Mouse (Mus musculus) right cerebral cortex, adult 2 months (tissue): Measurements from ENCODE around the gene Dnajc5.
A peak's percentile ranks its signal among the peaks of the same experiment; 100 is the strongest.

Experiments used
- DNase-seq, 2 experiments: peaks; one replicate each; pipeline ENCODE4 v3.0.0; 2021 to 2022; ENCODE audit warnings: low spot score in 2 of 2

Dnajc5 gene

DNA sequence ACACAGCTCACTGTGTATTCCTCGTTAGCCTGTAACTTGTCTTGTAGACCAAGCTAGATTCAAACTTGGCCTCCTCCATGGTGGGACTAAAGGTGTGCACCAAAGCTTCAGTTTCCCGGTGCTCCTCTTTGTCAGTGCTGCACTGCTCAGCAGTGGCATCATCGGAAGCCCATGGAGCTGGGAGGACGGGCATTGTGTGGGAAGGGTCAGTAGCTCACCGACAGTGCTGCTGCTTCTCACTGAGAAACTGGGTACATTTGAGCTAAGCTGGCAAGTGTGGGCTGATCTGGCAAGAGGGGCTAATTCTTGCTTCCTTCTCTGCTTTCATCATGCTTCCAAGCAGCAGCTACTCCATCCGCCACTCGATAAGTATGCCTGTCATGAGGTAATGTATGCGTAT lies 9.1 kb upstream of the Dnajc5 start:
- no peak for DNase-seq

DNA sequence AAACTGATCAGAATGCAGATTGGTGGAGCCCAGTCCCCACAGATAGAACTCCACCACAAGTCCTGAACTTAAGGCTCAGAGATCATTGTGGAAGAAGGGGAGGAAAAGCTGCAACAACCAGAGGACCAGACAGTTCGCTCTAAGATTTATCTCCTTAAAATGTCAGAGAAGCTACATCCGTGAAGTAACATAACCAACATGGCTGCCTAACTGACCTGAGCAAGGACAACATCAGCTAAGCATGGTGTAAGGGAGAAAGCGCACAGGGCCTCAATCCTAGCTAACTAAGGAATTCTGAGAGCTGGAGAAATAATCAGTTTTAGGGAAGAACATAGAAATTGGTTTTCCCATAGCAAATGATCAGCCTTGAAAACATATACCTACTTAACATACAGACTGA lies 1.1 kb upstream of the Dnajc5 start:
- no peak for DNase-seq

DNA sequence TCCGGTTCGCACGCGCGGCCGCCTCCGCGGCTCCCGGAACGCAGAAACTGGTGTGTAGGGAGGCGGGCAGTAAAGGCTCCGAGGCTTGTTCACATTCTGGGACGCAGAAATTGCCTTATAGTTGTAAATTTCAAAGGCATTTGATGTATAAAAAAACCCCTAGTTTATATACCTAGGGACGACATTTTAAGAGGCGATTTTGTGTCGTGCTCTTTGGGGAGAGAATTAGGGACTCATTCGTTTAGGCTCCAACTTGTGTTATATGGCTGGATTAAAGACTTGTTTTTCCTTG lies 597 bp downstream of the Dnajc5 start:
- DNase-seq, result no peak

DNA sequence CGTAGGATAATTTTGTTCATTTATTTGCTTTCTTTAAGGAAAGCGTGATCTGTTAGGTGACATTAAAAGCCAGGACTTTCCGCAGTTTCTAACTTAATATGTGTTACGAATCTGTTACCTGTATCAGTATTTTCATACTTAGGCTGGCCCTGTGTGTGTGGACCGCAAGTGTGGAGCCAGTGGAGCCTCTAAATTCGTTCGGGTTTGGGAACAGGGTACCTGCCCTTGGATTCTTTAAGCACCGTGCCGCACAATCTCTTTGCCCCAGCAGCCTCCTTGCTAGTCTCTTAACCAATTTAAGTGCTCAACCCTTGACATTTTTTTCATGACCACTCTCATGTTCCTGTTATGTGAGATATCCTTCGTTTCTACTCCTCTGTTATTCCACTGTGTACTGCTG lies 1.2 kb downstream of the Dnajc5 start:
- no peak for DNase-seq

DNA sequence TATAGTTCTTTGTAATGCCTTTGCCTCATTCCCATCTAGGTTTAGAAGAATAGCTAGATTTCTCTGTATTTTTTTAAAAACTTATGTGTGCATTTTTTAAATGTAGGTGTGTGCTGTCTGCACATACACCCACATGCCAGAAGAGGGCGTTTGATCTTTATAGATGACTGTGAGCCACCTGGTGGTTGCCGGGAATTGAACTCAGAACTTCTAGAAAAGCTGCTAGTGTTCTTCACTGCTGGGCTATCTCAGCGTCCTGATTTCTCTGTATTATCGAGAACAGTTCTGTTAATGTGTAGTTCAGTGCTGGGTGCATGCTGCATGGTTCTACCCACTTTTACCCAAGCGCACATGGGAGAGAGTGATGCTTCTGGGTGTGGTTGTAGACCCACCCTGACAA lies 2.5 kb downstream of the Dnajc5 start:
- DNase-seq, result no peak

DNA sequence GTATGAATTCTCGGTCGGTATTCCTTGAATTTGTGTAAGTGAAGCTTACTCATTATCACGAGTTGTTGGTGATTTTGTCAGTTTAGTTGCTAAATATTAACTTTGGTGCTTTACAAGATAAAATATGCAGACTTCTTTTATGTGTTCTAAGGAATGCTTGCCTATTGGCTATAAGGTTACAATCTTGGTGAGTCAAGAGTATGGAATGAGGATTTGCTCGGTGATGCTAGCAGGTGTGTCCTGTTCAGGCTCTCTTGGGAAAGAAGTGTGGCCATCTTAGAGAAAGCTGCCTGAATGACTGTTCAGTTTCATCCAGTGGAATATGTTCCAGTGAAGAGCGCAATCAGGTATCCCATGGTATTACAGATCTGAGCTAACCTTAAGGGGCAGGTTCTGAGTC lies 5.2 kb downstream of the Dnajc5 start:
- no peak for DNase-seq

DNA sequence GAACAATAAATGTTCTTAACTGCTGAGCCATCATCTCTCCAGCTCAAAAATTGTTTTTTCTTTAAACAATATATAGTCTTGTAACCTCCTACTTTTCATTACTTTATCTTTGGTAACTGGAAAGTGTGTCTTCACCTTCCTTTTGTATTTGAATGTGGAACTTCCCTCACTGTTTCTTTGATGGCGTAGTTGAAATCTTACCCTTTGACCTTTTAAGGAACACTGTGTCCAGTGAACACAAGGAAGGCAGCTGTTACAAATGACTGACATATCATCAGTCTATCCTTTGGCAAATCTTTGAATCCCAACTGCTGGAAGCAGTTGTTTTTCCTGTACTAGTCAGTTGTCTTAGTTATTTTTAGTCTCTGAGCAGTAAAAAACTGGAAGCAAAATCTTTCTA lies 8.8 kb downstream of the Dnajc5 start:
- no peak for DNase-seq

DNA sequence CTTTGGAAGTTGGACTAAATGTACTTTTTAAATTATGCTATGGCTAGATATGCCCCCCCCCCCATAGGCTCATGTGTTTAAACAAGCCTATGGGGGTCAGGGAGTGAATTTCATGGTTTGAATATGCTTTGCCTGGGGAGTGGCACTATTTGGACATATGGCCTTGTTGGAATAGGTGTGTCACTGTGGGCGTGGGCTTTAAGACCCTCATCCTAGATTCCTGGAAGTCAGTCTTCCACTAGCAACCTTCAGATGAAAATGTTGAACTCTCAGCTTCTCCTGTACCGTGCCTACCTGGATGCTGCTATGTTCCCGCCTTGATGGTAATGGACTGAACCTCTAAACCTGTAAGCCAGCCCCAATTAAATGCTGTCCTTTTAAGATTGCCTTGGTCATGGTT lies 12.3 kb downstream of the Dnajc5 start:
- DNase-seq, result no peak

DNA sequence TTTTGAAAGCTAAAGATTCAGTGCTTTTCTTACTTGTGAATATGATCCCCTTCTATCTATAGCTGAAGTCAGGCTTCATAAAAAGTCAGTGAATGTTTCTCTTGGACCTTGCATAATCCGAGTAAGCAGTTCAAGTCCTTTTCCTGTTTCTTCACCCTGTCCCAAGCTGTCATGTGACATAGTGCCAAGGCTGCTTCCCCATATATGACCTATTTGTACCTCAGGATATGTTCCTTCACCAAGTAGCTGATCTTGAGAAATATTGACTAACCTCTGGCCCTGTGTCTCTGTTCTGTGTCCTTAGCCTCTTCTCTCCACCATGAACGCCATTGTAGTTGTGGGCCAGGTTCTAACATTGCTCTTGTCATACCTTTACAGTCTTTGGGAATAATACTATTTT lies 16.1 kb downstream of the Dnajc5 start:
- DNase-seq, result no peak

DNA sequence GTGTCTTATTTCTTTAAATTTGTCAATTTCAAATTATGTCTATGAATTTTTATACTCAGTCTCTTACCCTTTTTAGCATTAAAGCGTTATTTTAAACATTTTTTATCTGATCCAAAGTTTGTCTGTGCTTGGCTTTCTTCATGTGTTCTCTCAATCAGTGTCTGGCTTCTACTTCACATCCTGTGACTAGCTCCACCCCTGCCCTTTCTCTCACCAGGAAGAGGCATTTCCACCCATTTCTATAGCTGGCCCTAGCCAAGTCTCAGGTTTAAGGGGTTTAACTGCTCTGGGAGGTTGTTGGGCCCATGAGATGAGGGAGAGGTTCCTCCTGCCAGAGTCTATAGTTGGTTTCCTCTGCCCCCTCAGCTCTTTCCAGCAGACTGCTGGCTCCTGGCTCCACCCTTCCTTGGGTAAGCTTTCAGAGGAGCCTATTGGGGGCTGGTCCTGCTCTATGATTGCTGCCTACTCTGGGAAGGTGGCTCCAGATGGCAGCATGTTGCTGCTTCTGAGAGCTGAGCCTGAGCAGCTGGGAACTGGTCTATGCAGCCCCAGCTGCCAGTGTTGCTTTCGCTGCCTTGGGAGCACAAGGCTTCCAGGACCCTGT lies 17.3 kb downstream of the Dnajc5 start:
- peak; percentile 66 to 75 for DNase-seq

DNA sequence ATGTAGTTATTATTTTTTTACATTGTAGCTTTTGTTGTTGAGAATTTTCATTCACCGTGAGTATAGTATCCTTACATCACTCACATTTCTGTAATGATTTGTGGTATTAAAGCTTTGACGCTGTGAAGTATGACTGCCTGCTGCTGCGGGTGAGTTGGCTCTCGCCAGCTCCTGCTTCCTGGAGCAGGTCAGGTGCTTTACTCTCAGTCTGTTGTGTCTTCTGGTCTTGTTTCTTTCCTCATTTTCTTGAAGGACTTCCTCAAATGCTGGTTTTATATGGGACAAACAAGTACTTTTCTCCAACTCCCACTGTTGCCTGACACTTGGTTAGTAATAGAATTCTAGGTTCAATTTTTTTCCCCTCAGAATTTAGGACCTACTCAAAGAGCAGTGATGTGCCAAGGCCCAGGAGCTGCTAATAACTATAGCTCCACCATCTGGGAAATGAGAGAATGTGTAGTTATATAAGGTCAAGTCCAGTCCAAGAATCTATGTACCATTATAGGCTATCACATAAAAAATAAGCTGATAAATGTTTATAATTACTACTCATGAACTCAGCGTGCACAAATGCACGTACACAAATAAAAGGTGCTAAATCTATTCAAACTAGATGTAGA lies 21.6 kb downstream of the Dnajc5 start:
- no peak for DNase-seq

DNA sequence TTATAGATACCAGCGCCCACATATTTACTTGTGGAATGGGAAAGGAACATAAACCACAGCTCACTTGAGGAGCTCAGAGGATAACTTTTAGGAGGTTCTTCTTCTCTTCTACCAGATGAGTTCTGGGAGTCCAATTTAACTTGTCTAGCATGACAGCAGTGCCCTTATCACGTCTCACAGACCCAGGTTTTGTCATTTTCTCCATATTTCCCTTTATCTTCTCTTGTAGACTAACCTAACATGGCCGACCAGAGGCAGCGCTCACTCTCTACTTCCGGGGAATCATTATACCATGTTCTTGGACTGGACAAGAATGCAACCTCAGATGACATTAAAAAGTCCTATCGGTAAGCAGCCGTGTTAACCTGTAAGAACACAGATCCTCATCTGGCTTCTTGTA lies 25.9 kb downstream of the Dnajc5 start:
- no peak for DNase-seq

DNA sequence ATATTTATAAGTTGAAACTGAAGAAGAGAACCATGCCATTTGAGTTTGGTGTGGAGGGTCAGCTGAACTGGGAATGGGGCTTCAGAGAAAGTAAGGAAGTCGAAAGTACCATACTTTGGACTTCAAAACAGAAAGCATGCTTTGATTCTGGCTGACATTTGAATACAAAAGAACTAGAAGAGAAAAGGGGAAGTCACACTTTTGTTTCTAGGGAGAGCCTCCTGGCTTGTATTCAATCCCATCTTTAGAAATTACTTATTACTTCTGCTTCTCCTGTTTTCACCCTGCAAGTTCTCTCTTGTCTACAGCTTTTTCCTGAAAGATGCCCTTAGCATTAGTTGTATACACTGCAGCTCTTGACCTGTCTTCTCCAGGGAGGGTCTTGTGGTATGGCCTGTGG lies 27.9 kb downstream of the Dnajc5 start:
- no peak for DNase-seq

DNA sequence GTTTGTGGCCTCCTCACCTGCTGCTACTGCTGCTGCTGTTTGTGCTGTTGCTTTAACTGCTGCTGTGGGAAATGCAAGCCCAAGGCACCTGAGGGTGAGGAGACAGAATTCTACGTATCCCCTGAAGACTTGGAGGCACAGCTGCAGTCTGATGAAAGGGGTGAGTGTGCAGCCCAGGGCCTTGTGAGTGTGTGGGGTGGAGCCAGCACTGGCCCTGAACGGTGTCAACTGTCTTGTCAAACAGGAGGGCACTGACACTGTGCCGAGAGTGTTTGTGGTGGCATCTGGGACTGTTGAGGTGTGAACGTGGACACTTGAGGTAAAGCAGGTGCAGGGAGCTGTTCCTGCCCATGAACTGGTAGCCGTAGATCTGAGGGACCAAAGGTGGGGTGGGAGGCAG lies 28.4 kb downstream of the Dnajc5 start:
- no peak for DNase-seq

DNA sequence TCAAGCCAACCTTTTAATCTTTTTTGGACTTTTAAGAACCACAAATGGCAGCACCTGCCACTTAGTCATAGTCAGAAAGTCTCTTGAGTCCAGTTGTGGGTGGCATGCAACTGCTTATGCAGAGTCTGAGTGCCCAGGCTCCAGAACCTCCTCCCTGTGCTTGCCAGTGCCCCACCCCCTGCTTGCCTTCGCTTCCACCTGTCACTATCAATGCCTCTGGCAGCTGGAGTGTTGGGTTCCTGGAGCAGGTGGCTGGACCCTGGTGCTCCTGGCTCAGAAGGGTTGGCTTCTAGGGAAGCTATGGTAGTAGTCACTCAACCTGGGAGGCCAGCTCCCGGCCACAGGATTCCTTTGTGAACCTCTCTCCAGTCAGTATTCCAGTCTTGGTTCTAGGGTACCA lies 29.9 kb downstream of the Dnajc5 start:
- no peak for DNase-seq

DNA sequence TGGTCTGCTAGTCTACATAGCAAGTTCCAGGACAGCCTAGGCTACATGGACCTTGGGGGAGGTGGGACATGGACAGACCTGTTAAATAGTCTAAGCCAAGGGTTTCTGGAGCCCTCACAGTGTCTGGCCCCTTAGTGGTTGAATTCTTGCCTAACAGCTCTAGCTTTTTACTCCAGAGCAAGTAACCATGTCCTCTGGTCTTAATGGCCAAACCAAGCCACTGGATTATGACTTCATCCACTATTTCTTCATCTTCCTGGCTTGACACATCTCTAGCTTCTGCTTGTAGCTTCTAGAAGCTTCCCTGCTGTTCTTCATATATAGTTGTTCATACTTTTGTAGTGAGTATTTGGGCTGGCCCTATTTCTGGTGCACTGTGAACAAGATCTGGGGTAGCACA lies 33.5 kb downstream of the Dnajc5 start:
- DNase-seq, result no peak

DNA sequence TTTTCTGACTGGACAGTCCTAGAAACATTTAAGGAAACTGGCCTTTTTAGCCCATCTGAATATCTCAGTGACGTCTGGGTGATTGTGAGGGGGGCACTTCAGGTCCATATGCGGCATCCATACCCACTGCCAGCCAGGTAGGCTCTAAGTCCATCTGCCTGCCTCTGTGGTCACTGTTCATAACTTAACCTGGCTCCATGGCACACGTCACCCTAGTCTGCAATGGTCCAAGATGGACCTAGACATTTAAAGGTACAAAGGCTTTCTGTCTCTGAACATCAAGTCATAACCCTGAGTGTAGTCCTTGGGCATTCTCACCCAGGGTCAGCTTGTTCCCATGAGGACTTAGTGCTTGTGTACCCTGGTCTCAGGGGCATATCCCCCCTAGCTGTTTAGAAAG lies 47.1 kb downstream of the Dnajc5 start:
- DNase-seq, result no peak

DNA sequence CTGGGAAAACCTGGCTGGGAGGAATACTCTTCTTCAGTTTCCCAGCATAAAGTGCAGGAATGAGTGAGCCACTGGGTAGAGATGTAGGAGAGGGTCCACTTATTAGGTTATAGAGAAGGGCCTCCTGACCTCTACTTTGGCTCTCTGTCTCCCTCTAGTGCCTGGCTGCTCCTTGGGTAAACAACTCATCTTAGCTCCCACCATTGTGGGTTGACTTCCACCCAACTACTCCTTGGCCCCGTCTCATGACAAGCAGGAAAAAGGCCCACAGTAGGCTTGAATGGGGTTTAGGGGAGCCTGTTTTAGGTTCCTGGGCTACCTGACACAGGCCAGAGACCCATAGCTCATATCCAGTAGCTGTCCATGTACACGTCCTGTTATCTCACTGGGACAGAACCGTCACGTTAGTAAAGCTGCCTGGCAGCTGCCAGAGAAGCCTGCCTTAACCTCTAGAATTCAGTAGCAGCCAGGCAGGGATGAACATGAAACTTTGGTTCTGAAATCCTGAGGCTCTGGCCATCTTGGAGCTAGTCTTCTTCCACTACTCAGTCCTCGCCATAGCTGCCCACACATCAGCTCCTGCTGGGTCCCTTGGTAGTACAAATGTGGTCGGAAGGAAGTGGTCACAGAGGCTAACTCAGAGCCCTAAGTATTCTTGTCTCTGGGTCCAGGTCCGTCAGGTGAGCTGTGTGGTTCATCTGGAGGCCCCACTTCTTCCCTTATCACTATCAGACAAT lies 48.2 kb downstream of the Dnajc5 start:
- no peak for DNase-seq

DNA sequence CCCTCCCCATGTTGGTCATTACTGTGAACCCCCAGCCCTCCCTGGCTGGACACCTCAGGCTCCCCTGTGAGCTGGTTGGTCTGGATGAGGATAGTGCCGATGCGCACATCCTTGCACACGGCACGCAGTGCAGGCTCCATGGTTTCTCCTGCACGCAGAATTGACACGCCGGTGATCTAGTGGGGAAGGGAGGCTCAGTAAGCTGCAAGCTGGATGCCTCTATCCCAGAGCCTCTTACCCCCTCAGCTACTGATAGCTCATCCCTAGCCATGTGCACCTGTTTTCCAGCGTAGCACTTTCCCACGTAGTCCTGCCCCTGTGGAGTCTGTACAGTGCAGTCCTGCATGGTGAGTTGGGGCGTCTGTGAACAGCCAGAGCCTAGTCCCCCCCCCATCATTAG lies 49.6 kb downstream of the Dnajc5 start:
- DNase-seq, result no peak

DNA sequence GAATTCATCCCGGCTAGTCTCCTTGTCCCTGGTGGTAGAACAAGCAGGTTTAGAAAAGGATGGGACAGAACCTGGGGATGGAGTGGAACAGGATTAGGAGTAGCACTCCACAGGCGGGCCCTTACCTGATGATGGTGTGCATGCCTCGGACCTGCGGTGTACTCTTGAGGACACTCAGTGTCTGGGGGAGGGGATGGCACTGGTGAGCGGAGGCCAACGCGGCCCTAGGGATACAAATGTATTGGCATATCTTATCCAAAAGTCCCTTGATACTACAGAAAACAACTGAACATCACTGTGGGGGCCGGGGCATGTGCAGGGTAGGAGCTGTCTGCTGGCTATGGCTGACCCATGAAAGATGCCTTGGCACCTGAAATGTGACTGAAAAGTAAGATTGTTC lies 50.1 kb downstream of the Dnajc5 start:
- no peak for DNase-seq

DNA sequence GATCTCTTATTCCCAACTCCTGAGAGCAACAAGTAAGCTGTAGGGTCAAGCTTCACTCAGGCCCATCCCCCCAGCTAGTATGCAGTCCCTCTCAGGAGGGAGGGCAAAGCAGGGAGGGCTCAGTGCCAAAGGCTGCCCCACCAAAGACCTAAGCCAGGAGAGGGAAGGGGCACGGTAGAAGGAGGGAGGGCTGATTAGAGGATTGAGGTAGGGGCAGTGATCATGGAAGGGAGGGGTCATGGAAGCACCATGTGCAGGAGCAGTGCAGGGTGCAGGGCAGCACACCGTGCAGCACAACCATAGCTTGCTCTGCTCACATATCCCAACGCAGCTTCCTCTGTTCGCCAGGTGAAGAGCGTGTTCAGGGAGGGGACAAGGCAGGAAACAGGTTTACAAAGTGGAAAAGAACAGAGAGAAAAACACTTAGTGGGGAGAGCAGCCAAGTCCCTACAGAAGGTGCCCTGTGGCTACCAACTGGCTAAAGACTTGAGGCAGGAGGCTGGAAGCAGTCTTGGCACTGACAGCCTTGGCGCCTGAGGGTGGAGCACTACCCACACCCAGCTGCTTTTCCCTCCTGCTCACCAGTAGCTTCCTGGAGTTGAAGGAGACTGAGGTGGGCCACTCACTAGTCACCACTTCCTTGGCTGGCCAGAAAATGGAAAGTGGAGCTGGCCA lies 50.8 kb downstream of the Dnajc5 start:
- DNase-seq, result no peak

DNA sequence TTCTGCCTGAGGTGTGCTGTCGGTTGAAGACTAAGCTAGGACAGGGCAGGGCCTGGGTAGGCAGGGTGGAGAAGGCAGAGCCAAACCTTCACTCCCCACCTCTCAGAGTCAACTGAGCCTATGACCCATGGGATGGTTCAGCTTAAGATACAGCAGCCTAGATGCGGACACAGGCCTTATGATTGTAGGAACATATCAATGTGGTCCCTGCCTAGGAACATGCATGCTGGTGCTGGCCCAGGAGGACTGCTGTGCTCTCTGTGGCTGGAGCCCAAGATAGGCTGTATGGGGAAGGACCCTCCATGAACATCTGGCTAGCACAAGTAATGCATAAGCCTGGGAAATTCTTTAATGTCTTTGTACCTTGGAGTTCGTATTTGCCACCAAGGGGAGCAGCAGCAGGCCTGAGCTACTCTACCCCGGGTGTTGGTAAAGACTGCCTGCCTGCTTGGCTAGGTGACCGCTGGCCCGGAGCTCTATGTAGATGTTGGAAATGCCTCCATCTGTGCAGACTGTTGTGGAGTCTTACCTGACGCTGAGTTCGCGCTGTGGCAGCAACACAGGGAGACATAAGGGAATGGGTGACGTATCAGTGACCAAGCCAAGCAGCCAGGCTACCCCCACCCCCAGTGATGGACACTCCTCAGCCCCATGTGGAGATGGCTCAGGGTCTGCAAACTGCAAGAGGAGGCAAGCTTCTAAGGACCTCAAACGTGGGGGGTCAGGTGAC lies 51.8 kb downstream of the Dnajc5 start:
- no peak for DNase-seq
